Mouse (Mus musculus) left cerebral cortex, postnatal 25 days (tissue): ENCODE results near the gene Rps12-ps3. TPM values are rescaled to one million over a fixed set of nuclear protein-coding genes. Genes with fewer than 3 reads are reported as not detected.

ENCODE experiments used
- DNase-seq, 2 experiments: peaks; one replicate each; pipeline ENCODE4 v3.0.0; 2022; ENCODE audit warnings: low spot score in 2 of 2, mixed read lengths in 1 of 2
- intact Hi-C: fragments of 180-260 bp; cut with DNase I; formaldehyde crosslinking; loops from one replicate; pipeline ENCODE4 v1.15.1; 2025
- total RNA-seq, 2 experiments: library from RNA; stranded (reverse); gene quantifications; 2 replicates each; pipeline ENCODE4 v1.2.3; 2021

Rps12-ps3 gene
- total RNA-seq, 2 experiments from 2014 or later = 186 to 191 TPM

GRCm38 (mm10) chr19:59350273-59350903, 28.3 kb downstream of the Rps12-ps3 start:
- DNase-seq = no peak
- intact Hi-C loops = no loop called here

GRCm38 (mm10) chr19:59351151-59351889, 29.2 kb downstream of the Rps12-ps3 start:
- intact Hi-C loops = no loop called here
- DNase-seq = peak in 1 of 2 experiments; percentile 14

- DNase-seq = no peak
- intact Hi-C loops = no loop called here
Observed at GRCm38 (mm10) chr19:59352760-59353159, 30.7 kb downstream of the Rps12-ps3 start.

- intact Hi-C loops = no loop called here
- no peak for DNase-seq
Observed at GRCm38 (mm10) chr19:59354906-59355305, 32.8 kb downstream of the Rps12-ps3 start.

GRCm38 (mm10) chr19:59356388-59356787, 34.3 kb downstream of the Rps12-ps3 start:
- no peak for DNase-seq
- intact Hi-C loops = no loop called here

GRCm38 (mm10) chr19:59356843-59357595, 34.9 kb downstream of the Rps12-ps3 start:
- DNase-seq = no peak
- intact Hi-C loops = no loop called here

GRCm38 (mm10) chr19:59357878-59358277, 35.8 kb downstream of the Rps12-ps3 start:
- no peak for DNase-seq
- intact Hi-C loops = no loop called here

GRCm38 (mm10) chr19:59359202-59359601, 37.1 kb downstream of the Rps12-ps3 start:
- intact Hi-C loops = no loop called here
- no peak for DNase-seq

GRCm38 (mm10) chr19:59360486-59360896, 38.4 kb downstream of the Rps12-ps3 start:
- DNase-seq = no peak
- intact Hi-C loops = no loop called here

GRCm38 (mm10) chr19:59362646-59363045, 40.6 kb downstream of the Rps12-ps3 start:
- intact Hi-C loops = no loop called here
- DNase-seq = no peak

GRCm38 (mm10) chr19:59363666-59364065, 41.6 kb downstream of the Rps12-ps3 start:
- no peak for DNase-seq

GRCm38 (mm10) chr19:59366724-59367123, 44.6 kb downstream of the Rps12-ps3 start:
- no peak for DNase-seq
- intact Hi-C loops = no loop called here

More at GRCm38 (mm10) chr19:59363666-59364065, 41.6 kb downstream of the Rps12-ps3 start:
- intact Hi-C loops = no loop called here

GRCm38 (mm10) chr19:59367892-59368291, 45.8 kb downstream of the Rps12-ps3 start:
- DNase-seq = no peak
- intact Hi-C loops = no loop called here

GRCm38 (mm10) chr19:59371016-59371415, 48.9 kb downstream of the Rps12-ps3 start:
- intact Hi-C loops = no loop called here
- DNase-seq = no peak

Other genes starting within 250 kb of the Rps12-ps3 start
- gene Shtn1, start 246.2 kb upstream of the Rps12-ps3 start, total RNA-seq = 10 to 100 TPM; 18.7 to 19.3 TPM
- 1 to 10 TPM; 1.4 to 1.7 TPM for gene Vax1, start 152.2 kb upstream of the Rps12-ps3 start, total RNA-seq
- gene Kcnk18, start 103.1 kb upstream of the Rps12-ps3 start, total RNA-seq = not detected
- under 1 TPM in 1 of 2 experiments, not detected in 1; 0.21 TPM for gene Slc18a2, start 61.4 kb upstream of the Rps12-ps3 start, total RNA-seq
- gene Pdzd8, start 23.5 kb downstream of the Rps12-ps3 start, total RNA-seq = 10 to 100 TPM; 59.8 to 62.3 TPM
- gene Emx2, start 136.1 kb downstream of the Rps12-ps3 start, total RNA-seq = 10 to 100 TPM; 16.1 to 19.2 TPM